Mouse (Mus musculus): ENCODE measurements around the gene Tsc1.

Tsc1 gene

DNA sequence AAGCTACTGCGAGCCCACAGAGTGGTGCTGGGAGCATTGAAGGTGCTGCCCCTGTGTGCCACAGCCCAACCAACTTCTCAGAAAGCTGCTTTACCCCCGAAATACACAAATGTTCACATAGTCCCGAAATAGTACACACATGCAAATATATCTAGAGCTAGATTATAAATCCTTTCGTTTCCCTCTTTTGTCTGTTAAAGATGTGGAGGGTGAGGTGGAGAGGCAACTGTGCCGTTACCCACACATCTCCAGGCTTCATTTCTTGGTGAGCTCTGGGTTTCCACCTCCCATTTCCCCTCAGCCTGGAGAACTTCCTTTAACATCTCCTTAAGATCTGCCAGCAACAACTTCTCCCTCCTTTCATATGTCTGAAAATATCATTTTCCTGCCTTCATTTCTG, 99.1 kb downstream of the Tsc1 start:
- no peak for DNase-seq

Data from thymus, postnatal 36 days (tissue).